22 mouse cellular contexts compared by ENCODE assay signal in genomic region chr6:25307471-25307870, GRCm38 (mm10).
DNase-seq lines count a peak whose midpoint lies in the region; TF ChIP-seq lines count a peak whose summit lies in the region.
"Had no signal": no experiment of that assay in that cellular context is flagged by ENCODE, and none has a peak within 500 bp of the region (broad histone marks: within the 10 kb centered on the region; RNA-seq: fewer than 3 reads in every experiment).

No protein-coding gene starts in this region.

- H3K9me3 ChIP-seq in ES-E14 (ENCODE audit: control insufficient read depth, insufficient read depth, low read depth, low read length), result no peaks in the 10 kb centered on the region
- H3K9me3 ChIP-seq: G1E had no signal

- H3K9ac ChIP-seq in ES-E14 (ENCODE audit: insufficient read depth, low read depth, low read length, poor library complexity, severe bottlenecking), result no peak overlapping the region

- peak; percentile 72 for DNase-seq in ES-CJ7 (ENCODE audit: low read depth, low spot score)
- peak; percentile 7 for DNase-seq in ES-E14 (ENCODE audit: low read depth, low spot score)
- peak; percentile 72 for DNase-seq in R1 (ENCODE audit: low read depth, low spot score)
- peak; percentile 61 for DNase-seq in ZHBTc4 (ENCODE audit: low read depth, low spot score)
- DNase-seq in heart, postnatal 14 days, result no peak
- DNase-seq in spleen, postnatal 4 days (ENCODE audit: low spot score in 2 of 2), result no peak
- no peak for DNase-seq in heart, postnatal 4 days
- no peak for DNase-seq in retina, embryonic 14.5 days (ENCODE audit: low spot score)
- DNase-seq: adrenal gland, adult 2 months; adrenal gland, adult 8-10 months; adrenal gland, postnatal 10 days; adrenal gland, postnatal 14 days; adrenal gland, postnatal 25 days; adrenal gland, postnatal 36 days; B cell, adult 2 months; cerebellum, adult 11 months; cerebellum, adult 11-12 months; cerebellum, adult 18-20 months; cerebellum, adult 2 months; cerebellum, adult 8-10 months; cerebellum, adult 9-10 months had no signal

- H3K27ac ChIP-seq in ES-E14 (ENCODE audit: insufficient read depth, low read depth, low read length, poor library complexity, severe bottlenecking), result no peak overlapping the region

- no peak overlapping the region for H3K4me3 ChIP-seq in ES-E14 (ENCODE audit: insufficient read depth in 1 of 2, low read depth in 1 of 2, low read length in 2 of 2, poor library complexity in 1 of 2, severe bottlenecking in 1 of 2)

- in situ Hi-C loops in ES-E14 (cut with MboI; ENCODE audit: low sequenced_read_pairs in 2 of 2, unreplicated experiment in 2 of 2), result no loop called here

- intact Hi-C loops in heart, postnatal 14 days (cut with DNase I), result no loop called here

- H3K36me3 ChIP-seq in ES-E14 (ENCODE audit: control insufficient read depth, insufficient read depth, low read length, poor library complexity, severe bottlenecking), result no peaks in the 10 kb centered on the region
- H3K36me3 ChIP-seq: G1E had no signal

- no peaks in the 10 kb centered on the region for H3K4me1 ChIP-seq in ES-E14 (ENCODE audit: control insufficient read depth in 2 of 2, insufficient read depth in 2 of 2, low read length in 2 of 2, poor library complexity in 1 of 2)

TF ChIP-seq in ES-E14, 5 proteins besides CTCF, POLR2A, EP300 and RAD21:
- TF ChIP-seq MAFK (IDR thresholded peaks at IDR 0.05; ENCODE audit: insufficient read depth, low read depth, low read length) (no peak), ZC3H11A (IDR thresholded peaks at IDR 0.05; ENCODE audit: borderline replicate concordance, low read depth, low read length) (no peak), ZNF384 (IDR thresholded peaks at IDR 0.05; ENCODE audit: low read depth, low read length) (no peak), HCFC1 (IDR thresholded peaks at IDR 0.05; ENCODE audit: borderline replicate concordance, insufficient read depth, low read length) (no peak), CHD2 (IDR thresholded peaks at IDR 0.05; ENCODE audit: low read depth, low read length) (no peak)

Comparison
In these comparisons a context has a peak if more than half of its experiments do, and no peak if none do; other contexts are left out.
1. DNase-seq: peak in ES-CJ7 (single experiment), ES-E14 (single experiment), R1 (single experiment) and ZHBTc4 (single experiment); none in heart, postnatal 14 days (0 of 2), spleen, postnatal 4 days (0 of 2), heart, postnatal 4 days (single experiment) and retina, embryonic 14.5 days (single experiment).